Mouse (Mus musculus) bone marrow, adult 2 months (tissue): ENCODE measurements at regions not wholly inside any gene's neighbourhood (a gene's known extent, or its start where the extent isn't known, plus 50 kb on each side); places are given as distances from the start of the nearest gene placed in this dataset.

Source experiments
- CTCF ChIP-seq: fragments of 200-500 bp; IDR thresholded peaks from 2 replicates; pipeline ENCODE4 v1.5.1; 2011; ENCODE audit warnings: low read length, control low read depth; ENCODE audit not compliant: control insufficient read depth, insufficient read depth
- POLR2A ChIP-seq: fragments of 200-500 bp; IDR thresholded peaks from 2 replicates; pipeline ENCODE4 v1.6.1; 2011; ENCODE audit warnings: low read depth, mild to moderate bottlenecking, control low read depth, low read length, borderline replicate concordance; ENCODE audit not compliant: control insufficient read depth

DNA sequence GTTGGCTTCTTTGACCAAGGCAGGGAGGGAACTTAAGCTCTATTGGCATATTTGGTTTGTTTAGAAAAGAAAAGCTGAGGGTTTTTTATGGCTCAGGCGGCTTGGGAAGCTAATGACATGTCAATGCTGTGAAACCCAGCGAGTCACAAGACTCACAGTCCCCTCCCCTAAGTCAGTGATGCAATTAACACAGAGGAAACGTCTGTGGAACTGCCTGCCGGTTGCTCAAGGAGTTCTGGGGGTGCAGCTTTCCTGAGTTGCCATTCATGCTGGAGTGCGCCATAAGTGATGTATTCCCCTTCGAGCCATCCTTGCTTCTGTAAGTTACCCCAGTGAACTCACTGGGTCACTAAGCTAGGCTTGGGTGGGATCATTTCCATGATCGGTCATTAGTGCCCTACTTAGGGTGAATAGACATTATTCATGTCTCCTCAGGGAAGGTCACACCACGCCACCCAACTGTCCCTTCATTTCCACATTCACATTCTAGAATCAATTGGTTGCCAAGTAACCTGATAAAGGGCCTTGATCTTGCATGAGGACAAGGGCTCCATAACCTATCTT, 72.4 kb upstream of the Hk2 start:
- TF ChIP-seq CTCF (no peak), POLR2A (no peak)
